8 mouse cellular contexts compared by ENCODE assay signal in genomic region chr9:118611958-118612581, GRCm38 (mm10). TPM values are rescaled to one million over a fixed set of nuclear protein-coding genes. Genes with fewer than 3 reads are reported as not detected.
DNase-seq lines count a peak whose midpoint lies in the region; ATAC-seq lines count a peak whose summit lies in the region.

No protein-coding gene starts in this region.

- H3K4me3 ChIP-seq in macrophage (ENCODE audit: inconsistent target) = no peak overlapping the region

- no peaks in the 10 kb centered on the region for H3K79me2 ChIP-seq in macrophage (ENCODE audit: inconsistent target)

- ATAC-seq in erythroblast, adult 5-6 weeks (replicated peaks; ENCODE audit: low FRiP score, poor library complexity, severe bottlenecking) = no peak

- H3K36me3 ChIP-seq in macrophage (ENCODE audit: inconsistent target) = no peaks in the 10 kb centered on the region

- 23% methylated on average over 20 of the region's 20 CpGs for WGBS in macrophage (ENCODE audit: missing documents)

- H3K27ac ChIP-seq in macrophage = 0 out of 2 replicates have a peak overlapping the region, but pooled peaks have one; percentile 5

- intact Hi-C loops in heart, postnatal 10 days (cut with DNase I) = loop anchor here (2.0 kb wide), 1 partner anchor 15 kb away; no protein-coding TSS in a partner anchor

- peak; percentile 32 for DNase-seq in gastrocnemius, adult 18-20 months (ENCODE audit: low spot score)
- no peak for DNase-seq in gastrocnemius, postnatal 4 days (ENCODE audit: low spot score in 2 of 2)
- peak; percentile 27 for DNase-seq in CD4-positive helper T cell, adult 2 months (ENCODE audit: low read depth, low spot score)
- DNase-seq in heart, postnatal 10 days = peak; percentile 50 to 55
- DNase-seq in frontal cortex, adult 2 months (ENCODE audit: extremely low spot score in 1 of 2, low spot score in 1 of 2) = no peak
- DNase-seq in cerebellum, adult 11-12 months = no peak

RNA-seq across cellular contexts. Expression of gene Itga9, which starts 5.6 kb away (rescaled TPM):
- total RNA-seq in gastrocnemius, adult 18-20 months (2021) = 1 to 10 TPM; 3.3 to 5.2 TPM
- 10 to 100 TPM; 30.6 to 38.2 TPM for total RNA-seq in gastrocnemius, postnatal 4 days (2021)
- total RNA-seq in heart, postnatal 10 days (2021) = 100 to 1,000 TPM; 107 to 121 TPM
- 100 to 1,000 TPM in 1 of 26 experiments, 10 to 100 TPM in 25; 26.4 to 213 (median 44.6) TPM for total RNA-seq in macrophage (2018; cell fraction: chromatin; rRNA removed)
- 1 to 10 TPM; 2.3 to 8.3 (median 5.1) TPM for total RNA-seq in macrophage (2018; cell fraction: cytosol; rRNA removed)
- total RNA-seq in macrophage (2018; cell fraction: nucleus; rRNA removed) = 10 to 100 TPM in 23 of 26 experiments, 1 to 10 TPM in 3; 5.3 to 29.7 (median 17.8) TPM
- polyA plus RNA-seq in macrophage (2018) = 3.7 to 12.3 TPM (median 8.4 TPM) in 3 replicates
- 2.5 and 4.5 TPM in 2 replicates for polyA plus RNA-seq in frontal cortex, adult 2 months (2012; rRNA removed)
- 0.84 and 2.3 TPM in 2 replicates for total RNA-seq in erythroblast, adult 5-6 weeks (2015; ENCODE audit: low replicate concordance)
- total RNA-seq in erythroblast, adult 5-6 weeks (2017; ENCODE audit: low replicate concordance) = 0.17 and 0.28 TPM in 2 replicates

Comparison
In these comparisons a context has a peak if more than half of its experiments do, and no peak if none do; other contexts are left out.
1. DNase-seq: peak in gastrocnemius, adult 18-20 months (single experiment), CD4-positive helper T cell, adult 2 months (single experiment) and heart, postnatal 10 days (2 of 2); none in gastrocnemius, postnatal 4 days (0 of 2), frontal cortex, adult 2 months (0 of 2) and cerebellum, adult 11-12 months (single experiment).
2. RNA of gene Itga9, which starts 5.6 kb away (total RNA-seq): 107 to 121 TPM in heart, postnatal 10 days and 30.6 to 38.2 TPM in gastrocnemius, postnatal 4 days; 3.3 to 5.2 TPM in gastrocnemius, adult 18-20 months and 0.17 to 2.3 TPM in erythroblast, adult 5-6 weeks; every median in the first group is over 4 times any median in the second.